Mouse (Mus musculus) heart, postnatal 0 days (tissue): Measurements from ENCODE around the gene Bpifb5.

Experiments
- CTCF ChIP-seq: IDR thresholded peaks from 2 replicates; pipeline ENCODE4 v1.5.1; 2016; ENCODE audit warnings: antibody characterized with exemption, control low read depth, low read depth
- EP300 ChIP-seq: IDR thresholded peaks from 2 replicates; pipeline ENCODE4 v1.6.1; 2016; ENCODE audit warnings: antibody characterized with exemption, low read depth

- TF ChIP-seq CTCF = no peak
- no peak for TF ChIP-seq EP300
Measured at GRCm38 (mm10) chr2:154243356-154244036, 20.0 kb downstream of the Bpifb5 start.
